Mouse (Mus musculus): ENCODE data around the gene Slc25a25. TPM values are rescaled to one million over a fixed set of nuclear protein-coding genes. Genes with fewer than 3 reads are reported as not detected.
A peak's percentile ranks its signal among the peaks of the same experiment; 100 is the strongest.

Slc25a25 gene
- total RNA-seq, 1 experiment: 22.1 TPM

DNA sequence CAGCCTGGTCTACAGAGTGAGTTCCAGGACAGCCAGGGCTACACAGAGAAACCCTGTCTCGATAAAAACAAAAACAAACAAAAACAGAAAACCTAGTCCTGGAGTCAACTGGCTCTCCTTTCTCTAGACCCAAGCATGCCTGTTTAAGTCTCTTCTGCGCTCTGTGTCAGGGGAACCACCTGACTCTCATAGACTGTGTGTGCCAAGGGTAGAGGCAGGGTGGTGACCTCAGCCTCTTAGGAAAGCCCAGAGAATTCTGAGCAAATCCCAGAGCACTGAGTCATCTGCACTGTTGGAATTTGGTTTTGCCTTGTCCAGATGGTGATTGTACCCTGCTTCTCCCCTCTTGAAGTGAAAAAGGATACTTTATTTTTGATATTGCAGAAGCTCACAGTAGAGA is 7.1 kb upstream of the Slc25a25 start:
- DNase-seq (ENCODE audit: low read depth, low spot score): no peak
- H3K9me3 ChIP-seq (ENCODE audit: control insufficient read depth, insufficient read depth, low read depth, low read length): no peaks in the 10 kb centered on the region
- no peak overlapping the region for H3K4me3 ChIP-seq (ENCODE audit: insufficient read depth in 1 of 2, low read depth in 1 of 2, low read length in 2 of 2, poor library complexity in 1 of 2, severe bottlenecking in 1 of 2)
- H3K36me3 ChIP-seq (ENCODE audit: control insufficient read depth, insufficient read depth, low read length, poor library complexity, severe bottlenecking): no peaks in the 10 kb centered on the region
- no peak for TF ChIP-seq CHD2 (IDR thresholded peaks at IDR 0.05; ENCODE audit: low read depth, low read length)
- TF ChIP-seq ZC3H11A (IDR thresholded peaks at IDR 0.05; ENCODE audit: borderline replicate concordance, low read depth, low read length): no peak
- TF ChIP-seq ZNF384 (IDR thresholded peaks at IDR 0.05; ENCODE audit: low read depth, low read length): no peak
- TF ChIP-seq HCFC1 (IDR thresholded peaks at IDR 0.05; ENCODE audit: borderline replicate concordance, insufficient read depth, low read length): no peak
- H3K9ac ChIP-seq (ENCODE audit: insufficient read depth, low read depth, low read length, poor library complexity, severe bottlenecking): no peak overlapping the region
- in situ Hi-C loops (cut with MboI; ENCODE audit: low sequenced_read_pairs in 2 of 2, unreplicated experiment in 2 of 2): no loop called here
- H3K4me1 ChIP-seq (ENCODE audit: control insufficient read depth in 2 of 2, insufficient read depth in 2 of 2, low read length in 2 of 2, poor library complexity in 1 of 2): peaks cover 2 to 14% of the 10 kb centered on the region in 2 experiments; a peak in 2 of 4 replicates
- H3K27ac ChIP-seq (ENCODE audit: insufficient read depth, low read depth, low read length, poor library complexity, severe bottlenecking): no peak overlapping the region

DNA sequence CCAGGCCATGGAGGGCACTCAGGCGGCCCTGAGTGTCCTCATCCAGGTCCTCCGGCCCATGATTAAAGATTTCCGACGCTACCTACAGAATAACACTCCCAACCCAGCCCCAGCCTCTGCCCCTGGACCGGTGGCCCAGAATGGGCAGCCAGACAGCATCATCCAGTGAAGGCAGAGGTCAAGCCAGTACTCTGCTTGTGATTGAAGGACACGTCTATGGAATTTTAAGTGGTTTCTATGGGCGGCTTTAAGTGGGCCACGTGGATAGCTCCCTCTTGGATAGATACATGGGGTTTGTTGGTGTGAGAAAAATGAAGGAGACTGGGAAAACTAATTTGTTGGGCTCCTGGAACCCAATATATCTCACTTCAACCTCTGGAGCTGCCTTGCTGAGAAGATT is 3.9 kb upstream of the Slc25a25 start:
- Histone ChIP-seq H3K4me1 (ENCODE audit: control insufficient read depth in 2 of 2, insufficient read depth in 2 of 2, low read length in 2 of 2, poor library complexity in 1 of 2) (peaks cover 5 to 25% of the 10 kb centered on the region in 2 experiments; a peak in 2 of 4 replicates), H3K36me3 (ENCODE audit: control insufficient read depth, insufficient read depth, low read length, poor library complexity, severe bottlenecking) (no peaks in the 10 kb centered on the region), H3K27ac (ENCODE audit: insufficient read depth, low read depth, low read length, poor library complexity, severe bottlenecking) (peak overlapping the region; percentile 2; the same call in 1 of the 2 replicates), H3K4me3 (ENCODE audit: insufficient read depth in 1 of 2, low read depth in 1 of 2, low read length in 2 of 2, poor library complexity in 1 of 2, severe bottlenecking in 1 of 2) (peak overlapping the region; percentile 6 to 37; a peak in 1 of 4 replicates), H3K9me3 (ENCODE audit: control insufficient read depth, insufficient read depth, low read depth, low read length) (no peaks in the 10 kb centered on the region), H3K9ac (ENCODE audit: insufficient read depth, low read depth, low read length, poor library complexity, severe bottlenecking) (peak overlapping the region; percentile 30; the same call in 1 of the 2 replicates)
- in situ Hi-C loops (cut with MboI; ENCODE audit: low sequenced_read_pairs in 2 of 2, unreplicated experiment in 2 of 2): no loop called here
- TF ChIP-seq CHD2 (IDR thresholded peaks at IDR 0.05; ENCODE audit: low read depth, low read length): no peak
- no peak for TF ChIP-seq ZNF384 (IDR thresholded peaks at IDR 0.05; ENCODE audit: low read depth, low read length)
- TF ChIP-seq HCFC1 (IDR thresholded peaks at IDR 0.05; ENCODE audit: borderline replicate concordance, insufficient read depth, low read length): no peak
- TF ChIP-seq ZC3H11A (IDR thresholded peaks at IDR 0.05; ENCODE audit: borderline replicate concordance, low read depth, low read length): no peak
- TF ChIP-seq MAFK (IDR thresholded peaks at IDR 0.05; ENCODE audit: insufficient read depth, low read depth, low read length): no peak
- DNase-seq (ENCODE audit: low read depth, low spot score): no peak

GRCm38 (mm10) chr2:32454633-32455032 is 3.4 kb upstream of the Slc25a25 start:
- TF ChIP-seq ZNF384 (IDR thresholded peaks at IDR 0.05; ENCODE audit: low read depth, low read length): no peak
- Histone ChIP-seq H3K27ac (ENCODE audit: insufficient read depth, low read depth, low read length, poor library complexity, severe bottlenecking) (peak overlapping the region; percentile 2; the same call in 1 of the 2 replicates), H3K36me3 (ENCODE audit: control insufficient read depth, insufficient read depth, low read length, poor library complexity, severe bottlenecking) (no peaks in the 10 kb centered on the region), H3K9me3 (ENCODE audit: control insufficient read depth, insufficient read depth, low read depth, low read length) (no peaks in the 10 kb centered on the region), H3K9ac (ENCODE audit: insufficient read depth, low read depth, low read length, poor library complexity, severe bottlenecking) (peak overlapping the region; percentile 30; the same call in 1 of the 2 replicates), H3K4me3 (ENCODE audit: insufficient read depth in 1 of 2, low read depth in 1 of 2, low read length in 2 of 2, poor library complexity in 1 of 2, severe bottlenecking in 1 of 2) (peak overlapping the region; percentile 6 to 37; a peak in 1 of 4 replicates), H3K4me1 (ENCODE audit: control insufficient read depth in 2 of 2, insufficient read depth in 2 of 2, low read length in 2 of 2, poor library complexity in 1 of 2) (peaks cover 5 to 25% of the 10 kb centered on the region in 2 experiments; a peak in 2 of 4 replicates)
- in situ Hi-C loops (cut with MboI; ENCODE audit: low sequenced_read_pairs in 2 of 2, unreplicated experiment in 2 of 2): no loop called here
- DNase-seq (ENCODE audit: low read depth, low spot score): no peak

DNA sequence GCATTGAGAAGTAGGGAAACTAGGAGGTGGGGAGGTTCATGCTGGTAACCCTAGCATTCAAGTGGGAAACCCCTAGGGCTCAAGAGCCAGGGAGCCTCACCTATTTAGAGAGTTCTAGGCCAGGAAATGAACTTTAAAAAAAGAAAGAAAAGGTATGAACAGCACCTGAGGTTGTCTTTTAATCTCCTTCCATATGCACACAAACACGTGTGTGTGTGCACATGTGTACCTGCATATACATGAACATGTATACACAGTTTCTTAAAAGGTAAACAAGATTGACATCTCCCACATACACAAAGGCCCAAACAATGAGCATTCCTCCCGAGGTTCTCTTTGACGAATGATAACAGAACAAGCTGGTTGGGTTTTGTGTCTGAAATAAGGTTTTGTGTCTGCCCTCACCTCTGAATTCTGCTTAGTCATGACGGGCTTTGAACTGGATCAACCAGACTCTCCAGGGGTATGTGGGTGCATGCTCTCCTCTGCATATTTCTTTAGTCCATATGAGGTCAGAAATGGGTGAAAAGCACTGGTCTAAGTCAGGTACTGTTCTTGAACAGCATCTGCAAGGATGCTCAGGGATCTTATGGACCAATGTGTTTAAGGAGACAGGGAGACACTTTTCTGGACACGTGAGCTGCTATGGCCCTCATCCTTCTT is 2.5 kb upstream of the Slc25a25 start:
- TF ChIP-seq ZNF384 (IDR thresholded peaks at IDR 0.05; ENCODE audit: low read depth, low read length) (no peak), MAFK (IDR thresholded peaks at IDR 0.05; ENCODE audit: insufficient read depth, low read depth, low read length) (peak; percentile 58; the same call in 1 of the 2 replicates)
- in situ Hi-C loops (cut with MboI; ENCODE audit: low sequenced_read_pairs in 2 of 2, unreplicated experiment in 2 of 2): no loop called here
- DNase-seq (ENCODE audit: low read depth, low spot score): no peak
- Histone ChIP-seq H3K36me3 (ENCODE audit: control insufficient read depth, insufficient read depth, low read length, poor library complexity, severe bottlenecking) (no peaks in the 10 kb centered on the region), H3K27ac (ENCODE audit: insufficient read depth, low read depth, low read length, poor library complexity, severe bottlenecking) (no peak overlapping the region), H3K4me1 (ENCODE audit: control insufficient read depth in 2 of 2, insufficient read depth in 2 of 2, low read length in 2 of 2, poor library complexity in 1 of 2) (peaks cover 5 to 25% of the 10 kb centered on the region in 2 experiments; a peak in 2 of 4 replicates), H3K4me3 (ENCODE audit: insufficient read depth in 1 of 2, low read depth in 1 of 2, low read length in 2 of 2, poor library complexity in 1 of 2, severe bottlenecking in 1 of 2) (no peak overlapping the region), H3K9me3 (ENCODE audit: control insufficient read depth, insufficient read depth, low read depth, low read length) (no peaks in the 10 kb centered on the region), H3K9ac (ENCODE audit: insufficient read depth, low read depth, low read length, poor library complexity, severe bottlenecking) (no peak overlapping the region; the same call in 1 of the 2 replicates)

All from ES-E14 (cell line).